Mouse (Mus musculus): Measurements from ENCODE around the gene Fmo6. TPM values are rescaled to one million over a fixed set of nuclear protein-coding genes. Genes with fewer than 3 reads are reported as not detected.

The Fmo6 gene
- not detected in 2 replicates for polyA plus RNA-seq (2012)

DNA sequence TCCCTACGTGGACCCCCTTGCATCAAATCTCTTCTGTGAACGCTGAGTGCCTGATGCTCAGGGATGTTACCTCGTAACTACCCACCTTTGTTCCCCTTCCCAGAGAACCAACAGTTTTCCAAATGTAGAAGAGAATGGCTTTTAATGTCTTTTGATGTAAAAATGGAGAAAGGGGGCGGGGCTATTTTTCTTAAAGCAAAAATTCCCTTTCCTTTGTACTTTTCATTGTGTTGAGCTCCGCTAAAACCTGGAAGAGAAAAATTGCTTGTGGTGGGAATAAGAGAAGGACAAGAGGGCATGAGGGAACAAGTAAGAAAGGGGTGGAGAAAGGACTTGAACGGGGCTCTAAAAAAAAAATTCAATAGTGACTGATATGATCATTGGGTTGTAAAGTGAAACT lies at the start of gene Fmo6:
Gene Fmo6, minus strand, starts transcription at position 101 of the 400 bp plus-strand sequence.
- no peak for TF ChIP-seq GATA1 (IDR thresholded peaks at IDR 0.05; ENCODE audit: low read length)

DNA sequence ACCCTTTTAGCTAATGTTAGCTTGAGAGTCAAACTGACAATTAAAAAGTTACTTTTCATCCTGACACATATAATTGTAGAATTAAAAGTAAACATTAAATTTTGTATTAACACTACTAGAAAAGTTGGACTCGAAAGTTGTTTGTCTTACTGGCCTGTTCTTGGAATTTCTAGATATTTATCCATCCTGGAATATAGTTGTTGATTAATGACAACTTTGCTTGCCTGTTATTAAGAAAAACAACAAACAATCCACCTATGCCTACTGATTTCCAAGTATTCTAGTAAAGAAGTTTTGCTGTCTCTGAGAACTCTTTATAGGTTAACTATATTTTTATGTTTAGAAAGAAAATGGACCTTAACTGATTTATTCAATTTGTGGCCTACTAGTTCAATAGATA lies 49.5 kb upstream of the Fmo6 start:
- TF ChIP-seq GATA1 (IDR thresholded peaks at IDR 0.05; ENCODE audit: low read length): no peak

DNA sequence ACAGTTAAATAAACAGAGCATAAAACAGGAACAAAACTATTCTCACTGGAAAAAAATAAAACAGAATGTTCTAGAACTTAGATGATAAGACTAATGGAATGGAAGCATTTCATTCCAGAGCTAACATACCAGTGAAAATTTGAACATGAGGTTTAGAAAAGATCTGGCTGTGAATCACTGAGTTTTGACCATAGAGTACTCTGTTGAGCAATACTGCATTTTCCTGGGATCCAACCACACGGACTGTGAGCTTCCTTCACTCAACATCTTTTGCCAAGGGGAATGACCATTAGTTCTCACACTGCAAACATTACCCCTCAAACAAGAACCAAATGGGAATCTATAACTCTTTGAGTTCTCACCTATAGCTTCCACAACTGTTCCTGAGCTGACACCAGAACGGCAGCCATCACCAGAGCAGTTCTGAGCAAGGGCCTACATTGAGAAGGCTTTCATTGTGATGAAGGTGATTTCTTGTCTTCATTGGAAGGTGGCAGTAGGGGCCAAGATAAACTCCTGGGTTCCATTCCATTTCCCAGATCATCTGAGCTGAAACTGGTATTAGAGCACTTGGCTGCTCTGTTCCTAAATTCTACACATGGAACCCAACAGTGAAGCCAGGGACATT lies 48.9 kb upstream of the Fmo6 start:
- no peak for TF ChIP-seq GATA1 (IDR thresholded peaks at IDR 0.05; ENCODE audit: low read length)

DNA sequence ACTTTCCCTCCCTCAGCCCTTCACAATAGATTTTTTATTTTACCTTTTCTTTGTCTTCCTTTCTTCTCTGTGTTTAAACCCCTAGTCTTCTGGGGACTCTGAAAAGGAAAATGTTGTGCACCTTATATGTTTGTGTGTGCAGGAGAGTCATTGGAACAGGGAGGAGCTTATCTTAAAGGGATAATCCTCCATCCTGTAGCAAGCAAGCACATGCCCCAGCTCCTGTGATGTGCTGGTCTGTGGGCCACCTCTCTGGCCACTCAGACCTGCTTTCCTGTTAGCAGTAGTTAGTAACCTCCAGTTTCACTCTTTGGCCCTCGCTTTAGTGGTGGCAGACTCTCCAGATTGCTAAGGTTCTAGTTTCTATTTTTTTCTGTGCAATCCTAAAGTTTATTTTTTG lies 47.1 kb upstream of the Fmo6 start, which contains the start of gene Fmo3:
Gene Fmo3, minus strand, starts transcription at position 101 of the 400 bp plus-strand sequence.
- TF ChIP-seq GATA1 (IDR thresholded peaks at IDR 0.05; ENCODE audit: low read length): no peak

DNA sequence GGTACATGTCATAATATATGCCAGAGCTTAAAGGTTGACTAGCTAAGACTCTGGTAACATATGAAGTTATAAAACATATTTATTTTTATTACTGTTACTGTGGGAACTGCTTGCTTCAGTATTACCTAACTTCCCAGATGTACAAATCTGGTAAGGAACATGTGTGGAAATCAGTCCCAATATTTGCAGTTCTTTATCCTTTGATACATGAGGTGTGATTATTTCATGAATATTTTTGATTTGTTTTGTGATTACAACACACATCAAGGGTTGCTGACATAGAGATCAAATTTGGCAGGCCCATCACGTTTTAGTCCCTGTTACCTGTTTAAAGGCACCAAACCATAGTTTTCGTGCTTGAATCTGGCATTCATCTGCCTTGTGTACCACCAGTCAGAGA lies 26.2 kb upstream of the Fmo6 start:
- no peak for TF ChIP-seq GATA1 (IDR thresholded peaks at IDR 0.05; ENCODE audit: low read length)

DNA sequence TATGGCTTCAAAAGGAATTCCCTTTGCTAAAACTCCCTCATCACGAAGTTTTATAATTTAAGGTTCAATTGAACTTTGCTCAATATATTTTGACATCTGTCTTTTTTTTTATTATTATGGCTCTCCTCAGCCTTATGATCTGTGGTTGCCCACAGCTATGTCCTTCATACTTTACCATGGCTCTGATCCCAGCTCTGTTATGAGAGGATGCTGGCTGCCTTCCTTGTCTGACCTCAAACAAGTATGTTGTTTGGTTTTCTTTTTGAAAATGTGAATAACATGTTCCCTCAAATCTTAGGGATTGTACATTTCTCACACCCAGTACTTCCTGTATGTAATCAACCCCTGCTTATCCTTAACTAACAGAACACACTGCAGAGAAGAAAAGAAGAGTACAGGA lies 20.1 kb upstream of the Fmo6 start:
- TF ChIP-seq GATA1 (IDR thresholded peaks at IDR 0.05; ENCODE audit: low read length): no peak

DNA sequence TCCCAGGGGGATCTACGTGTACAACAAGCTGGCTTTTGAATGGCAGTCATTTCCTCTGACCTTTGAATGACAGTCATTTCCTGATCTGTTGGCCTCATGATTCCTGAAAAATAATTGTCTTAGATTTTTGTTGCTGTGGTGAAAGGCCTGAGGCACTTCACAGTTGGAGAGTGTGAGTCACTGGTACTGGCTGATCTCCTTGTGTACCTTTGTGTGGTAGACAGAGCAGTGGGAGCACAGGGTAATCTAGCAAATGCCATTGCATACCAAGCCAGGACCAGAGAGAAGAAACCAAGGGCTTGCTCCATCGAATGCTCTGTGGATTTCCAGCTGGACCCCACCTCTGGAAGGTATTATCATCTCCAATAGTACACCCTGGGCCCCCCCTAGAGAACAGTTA lies 15.8 kb upstream of the Fmo6 start:
- TF ChIP-seq GATA1 (IDR thresholded peaks at IDR 0.05; ENCODE audit: low read length): no peak

DNA sequence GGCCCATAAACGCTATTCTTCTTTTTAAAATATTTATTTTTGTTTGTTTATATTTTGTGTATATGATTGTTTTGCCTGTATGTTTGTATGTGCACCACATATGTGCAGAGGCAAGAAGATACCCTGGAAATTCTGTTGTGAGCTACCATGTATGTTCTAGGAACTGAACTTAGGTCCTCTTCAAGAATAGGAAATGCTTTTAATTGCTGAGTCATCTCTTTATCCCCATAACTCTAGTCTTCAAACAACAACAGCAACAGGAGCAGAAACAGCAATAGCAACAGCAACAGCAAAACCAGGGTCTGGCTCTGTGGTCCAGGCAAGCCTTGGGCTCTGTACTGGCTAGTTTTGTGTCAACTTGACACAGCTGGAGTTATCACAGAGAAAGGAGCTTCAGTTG lies 12.4 kb upstream of the Fmo6 start:
- TF ChIP-seq GATA1 (IDR thresholded peaks at IDR 0.05; ENCODE audit: low read length): no peak

DNA sequence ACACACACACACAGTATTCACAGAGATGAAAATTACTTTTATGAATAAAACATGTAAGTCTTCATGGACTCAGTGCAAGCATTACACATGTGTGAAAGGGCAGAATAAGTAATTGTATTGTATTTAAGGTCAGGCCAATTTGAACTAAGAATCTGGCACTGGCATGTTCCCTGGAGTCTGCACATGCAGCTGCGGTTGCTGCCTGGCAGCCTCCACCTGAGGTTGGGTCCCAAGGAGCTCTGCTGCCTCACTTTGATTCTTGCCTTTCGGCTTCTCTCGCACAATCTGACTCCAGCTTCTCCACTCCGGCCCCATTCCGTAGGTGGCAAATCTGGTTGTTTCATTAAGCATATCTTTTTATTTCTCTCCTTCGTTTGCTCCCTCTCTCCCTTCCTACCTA lies 10.6 kb upstream of the Fmo6 start:
- TF ChIP-seq GATA1 (IDR thresholded peaks at IDR 0.05; ENCODE audit: low read length): no peak

DNA sequence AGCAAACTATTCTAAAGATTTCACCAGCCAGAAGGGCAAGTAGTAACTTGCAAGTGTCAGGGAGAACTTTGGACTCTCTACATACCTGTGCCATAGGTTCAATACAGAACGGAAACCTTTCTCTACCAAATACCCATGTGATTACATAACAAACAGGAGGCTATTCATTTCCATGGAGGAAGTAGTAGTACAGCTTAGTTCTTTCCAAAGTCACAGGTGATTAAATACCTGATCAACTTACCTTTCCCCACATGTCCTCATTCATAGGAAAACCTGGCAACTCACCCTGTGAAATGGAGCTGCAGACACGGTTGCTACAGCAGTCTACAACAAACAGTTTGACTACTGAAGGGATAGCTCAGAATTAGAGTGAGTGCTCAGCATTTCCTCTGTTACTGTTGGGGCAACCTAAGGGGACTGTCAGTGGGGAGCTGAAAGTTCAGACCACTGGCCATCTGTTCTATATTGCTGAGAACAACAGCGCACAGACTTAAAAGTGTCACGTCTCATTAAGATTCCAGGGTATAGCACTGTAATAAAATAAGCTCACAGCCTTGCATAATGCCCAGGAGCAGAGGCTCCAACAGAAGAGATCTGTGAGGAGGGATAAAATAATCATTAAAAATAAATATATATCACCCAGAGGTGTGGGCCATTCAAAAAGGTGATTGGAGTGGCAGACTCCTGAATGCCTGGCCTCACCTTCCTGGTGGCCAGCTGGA lies 9.7 kb upstream of the Fmo6 start:
- no peak for TF ChIP-seq GATA1 (IDR thresholded peaks at IDR 0.05; ENCODE audit: low read length)

DNA sequence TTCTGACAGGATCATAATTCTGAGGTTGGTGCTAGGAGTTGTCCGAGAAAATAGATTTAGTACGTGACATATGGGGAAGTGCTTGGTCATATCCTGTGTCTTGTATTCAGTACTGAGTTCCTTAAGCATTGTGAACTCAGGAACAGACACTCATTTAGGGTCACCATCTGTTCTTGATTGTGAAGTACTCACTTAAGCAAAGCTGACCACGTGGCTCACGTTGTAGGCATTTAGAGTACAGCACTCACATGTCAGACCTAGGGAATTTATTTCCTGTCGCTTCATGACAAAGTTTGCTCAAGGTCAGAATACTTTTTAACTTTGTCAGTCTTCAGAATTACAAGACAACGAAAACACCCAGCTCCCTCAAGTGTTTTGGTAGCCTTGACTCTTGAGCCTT lies 6.4 kb upstream of the Fmo6 start:
- no peak for TF ChIP-seq GATA1 (IDR thresholded peaks at IDR 0.05; ENCODE audit: low read length)

DNA sequence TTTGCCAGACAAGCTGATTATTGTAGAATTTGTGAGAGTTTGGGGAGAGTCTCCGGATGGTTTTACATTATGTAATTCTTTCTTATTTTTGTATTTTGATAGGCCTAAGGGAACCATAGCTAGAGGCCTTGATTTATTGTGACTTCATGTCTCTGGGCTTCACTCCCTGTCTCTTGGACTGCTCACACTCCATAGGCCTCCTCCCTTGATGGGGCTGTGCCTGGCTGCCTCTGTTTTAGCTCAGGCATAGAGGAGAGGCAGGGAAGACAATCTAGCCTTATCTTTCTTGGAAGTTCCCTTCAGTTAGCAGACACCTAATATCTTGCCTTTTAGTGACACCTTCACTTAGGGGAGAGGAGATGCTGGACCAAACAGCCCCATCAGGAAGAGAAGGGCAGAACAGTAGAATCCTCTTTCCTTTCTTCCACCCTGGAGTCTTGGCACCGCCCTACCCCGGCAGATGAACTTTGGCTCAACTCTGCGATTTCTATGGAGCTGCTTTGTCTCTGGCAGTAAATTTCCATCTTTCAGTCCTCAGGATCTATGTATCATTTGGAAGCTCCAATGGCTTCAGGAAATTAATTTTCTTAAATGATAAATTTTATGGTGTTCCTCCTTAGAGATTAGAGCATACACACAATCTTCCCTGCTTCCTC lies 1.5 kb upstream of the Fmo6 start:
- TF ChIP-seq GATA1 (IDR thresholded peaks at IDR 0.05; ENCODE audit: low read length): no peak

DNA sequence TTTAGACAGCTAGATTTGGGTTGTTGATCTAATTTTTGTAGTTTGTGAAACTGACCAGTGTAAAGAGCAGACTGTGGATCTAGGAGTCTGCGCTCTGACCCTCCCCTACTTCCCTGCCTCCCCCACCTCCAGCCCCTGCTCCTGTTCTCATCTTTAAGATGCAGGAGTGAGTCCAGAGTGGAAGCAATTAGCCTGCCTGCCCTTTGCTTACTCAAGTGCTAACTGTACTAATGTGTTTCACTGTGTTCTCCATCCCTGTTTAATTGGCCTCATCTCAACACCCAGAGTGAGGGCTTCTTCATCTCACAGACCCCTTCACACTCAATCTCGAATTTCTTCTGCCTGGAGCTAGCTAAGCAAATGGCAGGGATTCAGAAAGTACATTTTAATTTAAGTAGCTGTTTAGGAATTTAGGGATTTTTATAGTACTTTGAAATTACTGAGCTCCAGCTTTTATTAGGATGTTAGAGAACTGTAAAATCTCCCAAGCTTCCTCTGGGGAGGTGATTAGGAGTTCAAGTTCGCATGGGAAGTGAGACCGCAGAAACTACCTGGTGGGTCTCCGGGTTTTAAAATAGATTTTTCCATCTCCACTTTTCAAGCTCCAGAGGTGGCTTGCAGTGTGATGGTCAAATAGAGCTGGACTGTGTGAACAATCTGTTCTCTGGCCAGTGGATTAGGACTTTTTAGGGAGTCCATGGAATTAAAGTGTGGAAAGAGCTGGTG lies 818 bp upstream of the Fmo6 start:
- TF ChIP-seq GATA1 (IDR thresholded peaks at IDR 0.05; ENCODE audit: low read length): no peak

DNA sequence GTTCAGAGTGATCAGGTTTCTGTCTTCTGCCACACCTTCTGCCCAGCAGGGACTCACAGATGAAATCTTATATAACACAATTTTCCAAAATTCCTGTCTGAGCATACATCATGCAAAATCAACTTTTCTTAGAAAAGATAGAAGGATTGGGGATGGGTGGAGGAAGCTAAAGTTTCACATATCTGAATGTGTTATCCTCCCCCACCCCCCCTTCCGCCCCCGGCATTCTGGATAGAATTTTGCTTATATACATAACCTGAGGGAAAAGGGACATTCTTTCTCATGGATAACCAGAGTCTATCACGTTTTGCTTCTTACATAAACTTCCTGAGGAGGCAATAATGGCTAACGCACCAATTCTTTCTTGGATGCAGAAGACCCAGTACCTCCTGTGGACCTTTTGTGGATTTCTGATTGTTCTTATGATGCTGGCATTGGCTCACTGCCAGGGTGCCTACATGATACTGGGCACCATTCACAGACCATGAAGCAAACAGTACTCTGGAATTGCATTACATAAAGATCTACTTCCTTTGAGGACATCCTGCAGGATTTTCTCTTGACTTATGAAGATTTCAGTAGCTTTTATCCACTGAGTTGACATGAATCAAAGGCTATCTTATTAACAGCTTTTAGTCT lies 2.8 kb downstream of the Fmo6 start:
- no peak for TF ChIP-seq GATA1 (IDR thresholded peaks at IDR 0.05; ENCODE audit: low read length)

DNA sequence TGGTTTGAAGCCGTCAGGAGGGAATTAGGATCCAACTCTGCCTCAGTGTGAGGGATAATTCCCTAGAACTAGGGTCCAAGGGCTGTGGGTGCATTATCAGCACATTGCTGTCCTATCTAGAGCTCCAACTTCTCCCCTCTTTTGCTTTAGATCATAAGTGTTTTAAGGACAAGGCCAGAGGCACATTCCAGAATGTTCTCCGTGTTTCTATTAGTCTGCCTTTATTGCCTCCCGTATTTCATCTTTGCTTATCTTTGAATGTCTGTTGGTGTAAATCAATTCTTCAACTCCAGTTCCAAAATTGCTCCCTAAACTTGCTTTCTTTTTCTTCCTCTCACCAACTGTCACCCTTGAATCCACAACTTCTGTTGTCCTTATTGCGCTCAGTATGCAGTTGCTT lies 4.9 kb downstream of the Fmo6 start:
- no peak for TF ChIP-seq GATA1 (IDR thresholded peaks at IDR 0.05; ENCODE audit: low read length)

DNA sequence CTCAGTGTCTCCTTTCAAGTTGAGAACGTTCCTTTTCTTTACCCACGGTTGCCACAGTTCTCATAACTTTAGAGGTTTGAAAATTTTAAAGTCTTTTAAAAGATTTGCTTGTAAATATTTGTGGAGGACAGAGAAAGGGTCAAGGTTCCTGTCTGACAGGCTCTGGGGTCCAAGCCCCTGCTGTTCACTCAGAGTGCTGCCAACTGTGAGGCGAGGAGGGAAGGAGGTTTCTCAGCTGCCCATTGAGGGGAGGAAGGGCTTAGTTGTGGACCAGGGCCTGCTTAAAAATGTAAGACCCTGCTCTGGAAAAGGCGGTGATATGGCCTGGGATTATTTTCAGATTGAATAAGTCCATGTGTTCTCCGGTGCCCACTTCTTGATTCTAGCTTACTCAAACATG lies 5.4 kb downstream of the Fmo6 start:
- TF ChIP-seq GATA1 (IDR thresholded peaks at IDR 0.05; ENCODE audit: low read length): no peak
